Mouse (Mus musculus) hindbrain, postnatal 0 days (tissue): ENCODE data around the gene Tnpo1. TPM values are rescaled to one million over a fixed set of nuclear protein-coding genes. Genes with fewer than 3 reads are reported as not detected.
A peak's percentile ranks its signal among the peaks of the same experiment; 100 is the strongest.

Source experiments
- ATAC-seq: fragments of 200-750 bp; cut with Nextera tagmentation; 2 replicates; pipeline ENCODE4 v1.8.0; 2017; ENCODE audit warnings: mild to moderate bottlenecking, moderate TSS enrichment, moderate library complexity
- DNase-seq: peaks from one replicate; pipeline ENCODE4 v3.0.0-alpha.2; 2015; ENCODE audit warnings: low spot score
- H3K27ac ChIP-seq: fragments of 300-500 bp; sonication (generic); 2 replicates; pipeline ENCODE4 v1.5.1; 2014; ENCODE audit warnings: mild to moderate bottlenecking
- H3K27me3 ChIP-seq: fragments of 300-500 bp; sonication (generic); 2 replicates; pipeline ENCODE4 v1.6.1; 2014; ENCODE audit warnings: low read length, mixed read lengths; ENCODE audit not compliant: insufficient read depth
- H3K36me3 ChIP-seq: fragments of 300-500 bp; sonication (generic); 2 replicates; pipeline ENCODE4 v1.6.1; 2014; ENCODE audit warnings: low read length, mixed read lengths; ENCODE audit not compliant: insufficient read depth
- H3K4me1 ChIP-seq: fragments of 300-500 bp; sonication (generic); 2 replicates; pipeline ENCODE4 v1.6.1; 2014; ENCODE audit warnings: antibody characterized with exemption, low read length, mixed read lengths; ENCODE audit not compliant: insufficient read depth
- H3K4me2 ChIP-seq: fragments of 300-500 bp; sonication (generic); 2 replicates; pipeline ENCODE4 v1.6.1; 2014; ENCODE audit warnings: low read depth, mild to moderate bottlenecking, low read length, moderate library complexity, mixed read lengths
- H3K4me3 ChIP-seq: fragments of 300-500 bp; sonication (generic); 2 replicates; pipeline ENCODE4 v1.5.1; 2014; ENCODE audit warnings: low read length
- H3K9ac ChIP-seq: fragments of 300-500 bp; sonication (generic); replicated peaks from 2 replicates; pipeline ENCODE4 v1.6.1; 2014; ENCODE audit warnings: mild to moderate bottlenecking, low read length, moderate library complexity, mixed read lengths
- H3K9me3 ChIP-seq: fragments of 300-500 bp; sonication (generic); 2 replicates; pipeline ENCODE4 v1.6.1; 2016; ENCODE audit warnings: low read length, mixed read lengths
- CTCF ChIP-seq: IDR thresholded peaks from 2 replicates; pipeline ENCODE4 v1.5.1; 2016; ENCODE audit warnings: antibody characterized with exemption, control low read depth, low read depth
- WGBS: fragments of 180-500 bp; shearing (Covaris S2); extraction: QIAGEN DNeasy Blood & Tissue Kit; methylation state at CpG from one replicate; pipeline ENCODE4 v1.1.7; 2014; 5-methylcytosine and 5-hydroxymethylcytosine counted together
- polyA plus RNA-seq: library from polyadenylated mRNA; unstranded; fragments of >200 nt; fragmentation: Nextera tagmentation; extraction: Ambion mirVana; gene quantifications from 2 replicates; pipeline ENCODE4 v1.2.1, GENCODE M21; 2015
- total RNA-seq: library from RNA; depleted of rRNA; stranded (reverse); fragments of >200 nt; gene quantifications from 2 replicates; pipeline ENCODE4 v1.2.3, GENCODE M21; 2014

Gene Tnpo1
- total and polyA plus RNA-seq, 2 experiments from 2014 or later, result 21.6 to 79.2 TPM

GRCm38 (mm10) chr13:98919695-98920094 is 6.5 kb downstream of the Tnpo1 start:
- Histone ChIP-seq H3K4me3 (no peak overlapping the region), H3K4me1 (0 out of 2 replicates have a peak, but pooled peaks cover 7% of the 10 kb centered on the region), H3K4me2 (no peak overlapping the region), H3K9ac (no peak overlapping the region), H3K36me3 (no peaks in the 10 kb centered on the region), H3K9me3 (no peaks in the 10 kb centered on the region), H3K27me3 (no peaks in the 10 kb centered on the region), H3K27ac (no peak overlapping the region)
- DNase-seq, result no peak
- 84% methylated on average over 8 of the region's 8 CpGs for WGBS
- no peak for ATAC-seq
- no peak for TF ChIP-seq CTCF

GRCm38 (mm10) chr13:98917851-98918250 is 8.3 kb downstream of the Tnpo1 start:
- no peaks in the 10 kb centered on the region for H3K27me3 ChIP-seq
- TF ChIP-seq CTCF, result no peak
- ATAC-seq (no peak), DNase-seq (no peak)
- 0 out of 2 replicates have a peak, but pooled peaks cover 16% of the 10 kb centered on the region for H3K4me1 ChIP-seq
- H3K4me3 ChIP-seq, result no peak overlapping the region
- WGBS, result 80% methylated on average over 2 of the region's 2 CpGs
- no peaks in the 10 kb centered on the region for H3K36me3 ChIP-seq
- H3K27ac ChIP-seq, result no peak overlapping the region
- H3K9me3 ChIP-seq, result no peaks in the 10 kb centered on the region
- H3K9ac ChIP-seq, result no peak overlapping the region
- H3K4me2 ChIP-seq, result no peak overlapping the region

DNA sequence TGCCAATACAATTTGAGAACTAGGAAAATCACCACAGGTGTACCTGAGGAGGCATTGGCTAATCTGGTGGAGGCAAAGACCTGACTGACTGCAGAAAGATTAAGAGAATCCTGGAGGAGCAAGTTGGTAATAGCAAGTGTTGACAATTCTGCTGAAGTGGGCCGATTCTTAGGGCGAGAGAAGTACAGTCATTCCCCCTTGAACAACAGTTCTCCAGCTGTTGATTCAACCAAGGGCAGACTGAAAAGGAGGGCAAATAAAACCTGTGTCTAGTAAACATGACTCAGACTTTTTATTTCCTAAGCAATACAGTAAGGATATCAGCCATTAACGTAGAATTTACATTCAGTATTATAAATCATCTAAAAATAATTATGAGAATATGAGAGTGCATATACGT is 10.6 kb downstream of the Tnpo1 start:
- Histone ChIP-seq H3K4me2 (no peak overlapping the region), H3K36me3 (no peaks in the 10 kb centered on the region), H3K4me3 (no peak overlapping the region), H3K9me3 (no peaks in the 10 kb centered on the region), H3K27me3 (no peaks in the 10 kb centered on the region), H3K27ac (no peak overlapping the region), H3K4me1 (0 out of 2 replicates have a peak, but pooled peaks cover 16% of the 10 kb centered on the region), H3K9ac (no peak overlapping the region)
- 87% methylated on average over 4 of the region's 4 CpGs for WGBS
- ATAC-seq (no peak), DNase-seq (no peak)
- TF ChIP-seq CTCF, result no peak

GRCm38 (mm10) chr13:98914844-98915212 is 11.4 kb downstream of the Tnpo1 start:
- no peak for ATAC-seq
- 48% methylated on average over 5 of the region's 5 CpGs for WGBS

GRCm38 (mm10) chr13:98914010-98914843 is 12.0 kb downstream of the Tnpo1 start:
- Histone ChIP-seq H3K27me3 (no peaks in the 10 kb centered on the region), H3K4me1 (0 out of 2 replicates have a peak, but pooled peaks cover 21% of the 10 kb centered on the region), H3K4me3 (no peak overlapping the region), H3K4me2 (no peak overlapping the region), H3K36me3 (no peaks in the 10 kb centered on the region), H3K9ac (no peak overlapping the region), H3K27ac (0 out of 2 replicates have a peak overlapping the region, but pooled peaks have one; percentile 3), H3K9me3 (no peaks in the 10 kb centered on the region)
- DNase-seq (no peak), ATAC-seq (no peak)
- WGBS, result 55% methylated on average over 14 of the region's 14 CpGs
- no peak for TF ChIP-seq CTCF

More at GRCm38 (mm10) chr13:98914844-98915212, 11.4 kb downstream of the Tnpo1 start:
- no peak for DNase-seq
- H3K4me3 ChIP-seq, result no peak overlapping the region
- no peak overlapping the region for H3K9ac ChIP-seq
- H3K4me2 ChIP-seq, result no peak overlapping the region
- no peaks in the 10 kb centered on the region for H3K36me3 ChIP-seq
- TF ChIP-seq CTCF, result no peak
- no peaks in the 10 kb centered on the region for H3K27me3 ChIP-seq
- H3K4me1 ChIP-seq, result 0 out of 2 replicates have a peak, but pooled peaks cover 18% of the 10 kb centered on the region
- no peaks in the 10 kb centered on the region for H3K9me3 ChIP-seq
- H3K27ac ChIP-seq, result 0 out of 2 replicates have a peak overlapping the region, but pooled peaks have one; percentile 3

DNA sequence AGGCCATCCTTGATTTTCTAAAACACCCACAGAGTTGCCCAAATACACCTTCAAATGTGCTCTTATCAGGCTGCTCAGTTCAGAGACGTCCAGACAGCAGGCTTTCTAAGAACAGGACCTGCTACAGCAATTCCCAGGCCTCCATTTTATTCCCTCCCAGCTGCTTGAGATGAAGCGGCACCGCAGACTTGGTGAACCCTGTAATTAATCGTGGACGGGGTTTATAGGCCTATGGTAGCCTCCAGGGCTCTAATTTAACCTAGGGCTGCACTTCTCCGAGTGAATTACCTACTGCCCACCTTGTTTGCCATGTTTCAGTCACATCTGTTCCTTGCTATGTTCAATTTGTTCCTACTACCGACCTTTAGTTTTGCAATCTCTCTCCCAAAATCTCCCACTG is 13.0 kb downstream of the Tnpo1 start:
- DNase-seq (no peak), ATAC-seq (no peak)
- H3K4me2 ChIP-seq, result no peak overlapping the region
- H3K36me3 ChIP-seq, result no peaks in the 10 kb centered on the region
- TF ChIP-seq CTCF, result no peak
- H3K4me3 ChIP-seq, result no peak overlapping the region
- 47% methylated on average over 7 of the region's 7 CpGs for WGBS
- H3K4me1 ChIP-seq, result 0 out of 2 replicates have a peak, but pooled peaks cover 21% of the 10 kb centered on the region
- H3K27me3 ChIP-seq, result no peaks in the 10 kb centered on the region
- no peak overlapping the region for H3K9ac ChIP-seq
- no peak overlapping the region for H3K27ac ChIP-seq
- no peaks in the 10 kb centered on the region for H3K9me3 ChIP-seq

GRCm38 (mm10) chr13:98912602-98913001 is 13.6 kb downstream of the Tnpo1 start:
- no peaks in the 10 kb centered on the region for H3K36me3 ChIP-seq
- WGBS, result 62% methylated on average over 8 of the region's 8 CpGs
- H3K27ac ChIP-seq, result no peak overlapping the region
- H3K9me3 ChIP-seq, result no peaks in the 10 kb centered on the region
- no peak for TF ChIP-seq CTCF
- no peaks in the 10 kb centered on the region for H3K27me3 ChIP-seq
- no peak for ATAC-seq
- no peak overlapping the region for H3K9ac ChIP-seq
- H3K4me1 ChIP-seq, result 0 out of 2 replicates have a peak, but pooled peaks cover 21% of the 10 kb centered on the region
- no peak for DNase-seq
- no peak overlapping the region for H3K4me2 ChIP-seq
- no peak overlapping the region for H3K4me3 ChIP-seq
